Comparison of ENCODE assay signal across 8 mouse cellular contexts in genomic region chr3:89228836-89229235, GRCm38 (mm10). TPM values are rescaled to one million over a fixed set of nuclear protein-coding genes. Genes with fewer than 3 reads are reported as not detected.
DNase-seq lines count a peak whose midpoint lies in the region; ATAC-seq and TF ChIP-seq lines count a peak whose summit lies in the region.

Gene Muc1 (plus strand): TSS chr3:89229057.

- no peak for ATAC-seq in embryonic facial prominence, embryonic 15.5 days (ENCODE audit: insufficient number of reproducible peaks, low FRiP score, low TSS enrichment, low read depth)

- TF ChIP-seq POLR2A in heart, adult 2 months (IDR thresholded peaks at IDR 0.05; ENCODE audit: insufficient read depth, low read depth, low read length): no peak

- peak within 1 kb of the TSS; percentile 82 for H3K4me2 ChIP-seq in embryonic facial prominence, embryonic 15.5 days (replicated peaks)

- TF ChIP-seq CTCF in heart, adult 2 months (IDR thresholded peaks at IDR 0.05): no peak

- H3K27ac ChIP-seq in heart, adult 2 months: peak within 1 kb of the TSS; percentile 87
- H3K27ac ChIP-seq in embryonic facial prominence, embryonic 15.5 days (replicated peaks): peak within 1 kb of the TSS; percentile 89
- H3K27ac ChIP-seq in midbrain, embryonic 10.5 days (replicated peaks): peak within 1 kb of the TSS; percentile 99

- H3K36me3 ChIP-seq in heart, adult 2 months (ENCODE audit: control insufficient read depth, insufficient read depth, low read length): no peaks in the 10 kb centered on the region
- 0 out of 2 replicates have a peak, but pooled peaks cover 4% of the 10 kb centered on the region for H3K36me3 ChIP-seq in embryonic facial prominence, embryonic 15.5 days
- peaks cover 39% of the 10 kb centered on the region for H3K36me3 ChIP-seq in midbrain, embryonic 10.5 days

- no peak for DNase-seq in heart, adult 2 months
- DNase-seq in heart, postnatal 4 days: no peak
- DNase-seq in kidney, postnatal 10 days: peak; percentile 66
- DNase-seq in midbrain, embryonic 10.5 days (ENCODE audit: low spot score): no peak
- DNase-seq in MN1 (ENCODE audit: low spot score): no peak
- no peak for DNase-seq in ovary, adult 18-20 months (ENCODE audit: low spot score)
- no peak for DNase-seq in thymus, postnatal 10 days (ENCODE audit: low spot score in 2 of 2)

- H3K9ac ChIP-seq in heart, adult 2 months (ENCODE audit: low read depth, low read length): peak within 1 kb of the TSS; percentile 71
- H3K9ac ChIP-seq in embryonic facial prominence, embryonic 15.5 days: peak within 1 kb of the TSS; percentile 7; the same call in 1 of the 2 replicates

- H3K4me3 ChIP-seq in heart, adult 2 months: peak within 1 kb of the TSS; percentile 65
- H3K4me3 ChIP-seq in embryonic facial prominence, embryonic 15.5 days (replicated peaks): peak within 1 kb of the TSS; percentile 46
- H3K4me3 ChIP-seq in midbrain, embryonic 10.5 days: peak within 1 kb of the TSS; percentile 89

- H3K27me3 ChIP-seq in heart, adult 2 months (ENCODE audit: control insufficient read depth, insufficient read depth, low read length): no peaks in the 10 kb centered on the region
- no peaks in the 10 kb centered on the region; the same call in 1 of the 2 replicates for H3K27me3 ChIP-seq in embryonic facial prominence, embryonic 15.5 days
- peaks cover 33% of the 10 kb centered on the region for H3K27me3 ChIP-seq in midbrain, embryonic 10.5 days (ENCODE audit: low read depth, poor library complexity, severe bottlenecking)

- H3K9me3 ChIP-seq in embryonic facial prominence, embryonic 15.5 days (replicated peaks): no peaks in the 10 kb centered on the region
- no peaks in the 10 kb centered on the region for H3K9me3 ChIP-seq in midbrain, embryonic 10.5 days (replicated peaks)

- intact Hi-C loops in heart, adult 2 months (cut with DNase I): no loop called here

- H3K79me2 ChIP-seq in heart, adult 2 months (replicated peaks; ENCODE audit: control insufficient read depth, insufficient read depth, low read length): no peaks in the 10 kb centered on the region

- no peak for TF ChIP-seq EP300 in heart, adult 2 months (IDR thresholded peaks at IDR 0.05; ENCODE audit: insufficient read depth, low read depth, low read length)

- H3K4me1 ChIP-seq in heart, adult 2 months (ENCODE audit: control insufficient read depth, insufficient read depth, low read length): peaks cover 1% of the 10 kb centered on the region; the same call in 1 of the 2 replicates
- peaks cover 43% of the 10 kb centered on the region for H3K4me1 ChIP-seq in embryonic facial prominence, embryonic 15.5 days
- peaks cover 60% of the 10 kb centered on the region for H3K4me1 ChIP-seq in midbrain, embryonic 10.5 days

- WGBS in heart, adult 2 months: 46% methylated on average over 10 of the region's 10 CpGs
- WGBS in embryonic facial prominence, embryonic 15.5 days: 30% methylated on average over 10 of the region's 10 CpGs
- 36% methylated on average over 10 of the region's 10 CpGs for WGBS in midbrain, embryonic 10.5 days

RNA-seq across cellular contexts. Expression of gene Muc1, which starts in this region (rescaled TPM):
- under 1 TPM; 0.39 to 0.47 TPM for total RNA-seq in heart, adult 2 months (2021)
- 0.67 and 6.2 TPM in 2 replicates for polyA plus RNA-seq in heart, adult 2 months (2012; rRNA removed)
- under 1 TPM; 0.61 to 0.74 TPM for total RNA-seq in heart, postnatal 4 days (2021)
- 4.0 and 10.2 TPM in 2 replicates for polyA plus RNA-seq in embryonic facial prominence, embryonic 15.5 days (2015; fragmentation: Nextera tagmentation; extraction: Ambion mirVana)
- 1.8 and 3.4 TPM in 2 replicates for polyA plus RNA-seq in midbrain, embryonic 10.5 days (2016; fragmentation: Nextera tagmentation; extraction: Ambion mirVana)
